Mouse (Mus musculus): ENCODE results near the gene Lemd2. TPM values are rescaled to one million over a fixed set of nuclear protein-coding genes. Genes with fewer than 3 reads are reported as not detected.
A peak's percentile ranks its signal among the peaks of the same experiment; 100 is the strongest.

Gene Lemd2
- total RNA-seq, 2 experiments from 2014 or later: 18.0 to 21.8 TPM

DNA sequence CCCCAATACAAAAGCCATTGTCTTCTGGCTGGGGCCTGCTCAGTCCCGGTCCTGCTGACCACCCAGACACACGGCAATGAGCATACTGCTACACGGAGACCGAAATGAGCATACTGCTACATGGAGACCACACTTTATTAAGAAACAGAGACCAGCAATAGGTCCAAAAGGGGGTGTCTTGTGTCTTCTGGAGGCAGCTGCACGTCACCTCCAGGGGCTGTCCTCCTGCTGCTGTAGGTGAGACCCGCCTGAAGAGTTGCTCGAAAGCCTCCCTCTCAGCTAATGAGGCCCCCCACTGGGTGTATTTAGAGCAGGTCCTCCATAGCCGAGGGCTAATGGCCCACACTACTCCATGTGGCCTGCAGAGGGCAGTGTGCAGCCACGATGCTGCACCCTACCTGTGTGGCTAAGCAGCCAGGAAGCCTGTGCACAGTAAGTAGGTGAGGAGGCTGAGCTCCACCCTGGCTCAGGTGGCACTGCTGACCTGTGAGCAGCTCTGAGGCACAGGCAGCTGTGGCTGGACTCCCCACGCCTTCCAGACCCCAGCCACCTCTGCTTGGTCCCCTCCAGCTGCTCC, 14.5 kb downstream of the Lemd2 start:
- no peak for DNase-seq

GRCm38 (mm10) chr17:27188883-27189282, 15.4 kb downstream of the Lemd2 start:
- DNase-seq: no peak

DNA sequence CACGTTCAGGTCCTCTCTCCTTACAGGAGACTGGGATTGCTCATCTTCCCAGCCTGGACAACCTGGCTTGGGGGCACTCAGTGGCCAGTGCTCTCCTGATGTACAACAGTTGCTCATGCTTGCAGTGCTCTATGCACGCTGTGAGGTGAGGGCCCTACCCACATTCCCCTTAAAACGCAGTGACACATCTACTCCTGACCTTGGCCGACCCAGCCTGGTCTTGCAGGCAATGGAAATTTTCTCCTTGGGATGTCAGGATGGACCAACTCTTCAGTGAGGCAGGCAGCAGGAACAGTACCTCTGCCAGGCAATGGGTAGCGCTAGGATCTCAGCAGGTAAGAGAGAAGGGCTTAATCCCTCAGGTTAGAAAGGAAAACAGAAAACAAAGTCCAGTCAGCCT, 17.2 kb downstream of the Lemd2 start:
- DNase-seq: no peak

DNA sequence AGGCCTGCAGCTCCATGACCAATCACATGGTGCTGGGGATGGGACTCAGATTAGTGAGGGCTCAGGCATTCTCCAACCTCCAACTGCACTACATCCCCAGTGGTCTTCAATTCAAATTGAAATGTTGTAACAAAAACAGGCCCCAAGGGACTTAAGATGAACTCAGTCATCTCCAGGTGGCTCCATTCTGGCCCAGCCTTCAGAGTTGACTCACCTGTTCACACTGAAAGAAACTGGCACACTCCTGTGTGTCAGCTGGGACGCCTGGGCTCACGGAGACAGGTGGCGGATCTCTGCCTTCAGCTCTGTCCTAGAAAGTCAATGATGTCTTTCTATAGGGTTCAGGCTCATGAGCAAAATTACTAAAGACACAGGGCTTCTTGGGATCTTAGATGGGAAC, 18.2 kb downstream of the Lemd2 start:
- no peak for DNase-seq

GRCm38 (mm10) chr17:27183667-27184292, 20.5 kb downstream of the Lemd2 start:
- no peak for DNase-seq

DNA sequence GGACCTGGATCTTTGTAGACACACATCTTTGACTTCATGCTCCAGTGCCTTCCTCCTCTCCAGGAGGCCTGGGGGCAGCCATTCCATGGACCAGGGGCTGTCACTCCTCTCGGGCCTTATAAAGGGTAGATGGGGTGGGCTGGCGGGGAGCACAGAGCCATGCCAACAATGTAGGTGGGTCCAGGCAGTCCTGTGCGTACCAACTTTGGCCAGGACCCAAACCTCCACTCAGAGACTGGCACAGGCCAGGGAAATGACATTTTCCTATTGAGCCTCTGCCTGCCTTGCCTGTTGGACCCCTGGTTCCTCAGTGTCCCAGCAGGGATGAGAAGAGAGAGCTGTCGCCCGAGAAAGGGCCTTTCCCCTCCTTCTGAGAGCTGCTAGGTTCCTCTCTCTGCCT, 21.9 kb downstream of the Lemd2 start:
- no peak for DNase-seq

- peak; percentile 70 for DNase-seq
These were observed 22.6 kb downstream of the Lemd2 start for GRCm38 (mm10) chr17:27181666-27182065.

DNA sequence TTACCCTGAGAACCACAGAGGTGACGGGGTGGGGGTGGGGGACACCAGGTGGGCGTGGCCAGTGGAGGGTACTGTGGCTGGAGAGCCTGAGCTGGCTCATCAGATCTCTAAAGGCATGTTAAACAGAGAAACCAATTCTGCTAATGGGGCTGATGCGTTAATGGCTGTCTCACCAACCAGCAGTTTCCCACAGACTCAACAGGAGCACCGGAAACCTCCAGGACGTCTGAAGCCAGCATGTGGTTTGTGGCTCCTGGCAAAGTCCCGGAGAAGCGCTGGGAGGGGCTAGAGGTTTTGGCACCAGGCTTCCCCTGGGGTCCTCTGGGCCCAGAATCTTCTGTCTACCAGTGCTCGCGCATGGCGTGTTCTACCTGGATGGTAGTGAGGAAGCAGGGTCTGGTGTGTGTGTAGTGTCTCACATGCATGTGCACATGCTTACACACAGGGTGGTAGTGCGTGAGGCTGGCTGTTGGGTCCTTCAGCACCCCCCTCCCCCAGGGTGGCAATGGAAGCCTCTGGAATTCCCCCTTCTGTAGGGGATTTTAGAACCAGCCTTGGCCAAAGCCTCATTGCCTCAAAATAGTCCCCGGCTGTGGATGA, 24.5 kb downstream of the Lemd2 start:
- DNase-seq: no peak

- DNase-seq: no peak
These were observed 25.7 kb downstream of the Lemd2 start for GRCm38 (mm10) chr17:27178427-27179177.

DNA sequence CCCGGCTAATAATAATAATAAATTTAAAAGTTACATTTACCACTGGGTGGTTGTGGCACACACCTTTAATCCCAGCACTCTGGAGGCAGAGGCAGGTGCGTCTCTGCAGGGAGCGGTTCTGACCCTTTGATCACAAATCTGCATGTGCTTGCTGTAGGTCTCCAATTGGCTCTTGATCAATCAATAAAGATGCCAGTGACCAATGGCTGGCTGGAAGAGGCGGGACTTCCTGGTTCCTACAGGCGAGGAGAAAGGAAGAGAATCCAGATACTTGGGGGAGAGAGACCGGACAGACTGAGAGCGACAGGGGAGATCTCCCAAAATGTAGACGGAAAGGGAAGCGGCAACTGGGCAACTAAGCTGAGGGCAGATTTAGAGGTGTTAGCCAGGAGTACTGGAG, 26.2 kb downstream of the Lemd2 start:
- DNase-seq: no peak

GRCm38 (mm10) chr17:27176754-27177153, 27.5 kb downstream of the Lemd2 start:
- no peak for DNase-seq

- no peak for DNase-seq
These were observed 28.0 kb downstream of the Lemd2 start for GRCm38 (mm10) chr17:27176287-27176686.

DNA sequence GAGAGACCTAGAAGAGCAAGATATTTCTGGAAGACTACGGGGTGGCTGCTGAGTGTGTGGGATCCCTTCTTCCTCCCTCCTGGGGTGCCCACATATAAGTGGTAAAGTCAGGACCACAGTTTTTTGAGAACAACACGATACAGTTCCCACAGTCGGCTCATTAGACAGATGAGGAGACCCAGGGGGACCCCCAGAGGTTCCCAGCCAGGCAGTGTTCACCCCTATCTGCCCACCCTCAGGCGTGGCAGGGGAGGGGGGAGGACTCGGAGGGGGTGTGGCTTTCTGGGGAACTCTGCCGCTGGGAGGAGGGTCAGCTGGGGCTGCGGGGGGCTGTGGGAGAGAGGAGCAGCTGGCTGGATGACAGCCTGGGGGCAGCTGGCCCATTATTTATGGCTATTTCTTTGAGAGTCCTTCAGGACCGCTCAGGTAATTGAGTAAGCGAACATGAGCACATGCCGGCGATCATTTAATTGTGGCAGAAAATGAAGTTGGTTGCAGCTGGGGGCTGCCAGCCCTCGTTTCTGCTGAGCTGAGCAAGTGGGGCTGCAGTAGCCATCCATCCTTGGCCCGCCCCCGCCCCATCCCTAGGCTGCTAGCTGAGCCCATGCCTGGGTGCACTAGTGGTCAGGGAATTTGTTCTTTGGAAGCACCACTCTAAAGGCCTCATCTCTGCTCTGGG, 28.9 kb downstream of the Lemd2 start:
- no peak for DNase-seq

DNA sequence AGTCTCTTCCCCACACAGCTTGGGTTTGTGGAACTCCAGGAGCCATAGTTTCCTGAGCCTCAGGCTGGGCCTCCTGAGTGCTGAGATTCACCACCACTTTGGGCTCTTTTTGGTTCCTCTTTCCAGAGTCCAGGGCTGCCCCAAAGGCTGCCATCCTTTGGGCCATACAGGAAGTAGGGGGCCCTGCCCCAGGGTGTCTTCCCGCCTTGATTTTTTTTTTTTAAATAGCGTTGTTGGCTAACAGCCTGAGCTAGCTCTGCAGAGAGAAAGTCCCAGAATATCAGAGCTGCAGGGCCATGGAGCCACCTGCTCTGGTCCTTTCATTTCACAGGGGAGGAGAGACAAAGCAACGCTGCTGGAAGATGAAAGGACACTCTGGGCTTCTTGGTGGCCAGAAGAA, 30.6 kb downstream of the Lemd2 start:
- no peak for DNase-seq

GRCm38 (mm10) chr17:27172459-27172858, 31.8 kb downstream of the Lemd2 start:
- DNase-seq: no peak

DNA sequence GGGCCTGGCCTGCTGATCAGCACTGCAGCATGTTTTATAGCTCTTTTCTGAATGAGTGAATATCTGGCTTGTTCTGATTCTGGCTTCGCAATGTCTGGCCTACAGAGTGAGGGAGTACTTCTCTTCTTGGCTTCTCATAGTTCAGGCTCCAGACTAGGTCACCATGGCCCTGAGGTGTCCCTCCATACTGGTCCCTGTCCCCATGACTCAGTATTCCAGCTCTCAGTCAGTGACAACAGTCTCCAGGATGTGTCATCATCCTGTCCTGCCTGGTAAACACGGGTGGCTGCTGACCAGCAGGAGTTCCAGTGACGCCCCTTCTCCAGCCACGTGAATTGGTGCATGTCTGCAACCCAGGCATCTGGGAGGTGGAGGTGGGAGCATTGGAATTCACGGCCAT, 33.1 kb downstream of the Lemd2 start:
- no peak for DNase-seq

GRCm38 (mm10) chr17:27169952-27170695, 34.1 kb downstream of the Lemd2 start:
- peak; percentile 54 for DNase-seq

- no peak for DNase-seq
These were observed 35.7 kb downstream of the Lemd2 start for GRCm38 (mm10) chr17:27168569-27168968.

DNA sequence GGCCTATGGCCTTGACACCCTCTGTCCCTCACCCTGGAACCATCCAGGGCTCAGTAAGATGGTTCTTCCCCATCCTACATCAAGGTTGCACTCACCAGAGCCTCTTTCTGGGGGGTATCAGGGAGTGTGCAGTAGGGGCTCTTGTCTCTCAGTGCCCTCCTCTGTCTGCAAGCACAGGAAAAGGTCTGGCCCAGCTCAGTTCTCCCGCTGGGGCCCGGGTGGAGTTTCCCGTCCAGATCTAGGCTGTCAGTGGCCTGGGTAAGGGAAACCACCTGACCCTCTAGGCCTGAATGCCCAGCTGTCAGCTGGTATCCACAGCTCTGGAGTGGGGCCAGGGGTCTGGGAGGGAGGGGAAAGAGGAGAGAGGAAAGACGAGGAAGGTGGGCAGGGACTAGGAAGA, 36.7 kb downstream of the Lemd2 start, which contains the start of gene Ip6k3:
TSS of gene Ip6k3 (minus strand) at position 251 of the 400 bp plus-strand sequence.
- DNase-seq: peak; percentile 83

GRCm38 (mm10) chr17:27166901-27167300, 37.4 kb downstream of the Lemd2 start:
- peak; percentile 85 for DNase-seq

DNA sequence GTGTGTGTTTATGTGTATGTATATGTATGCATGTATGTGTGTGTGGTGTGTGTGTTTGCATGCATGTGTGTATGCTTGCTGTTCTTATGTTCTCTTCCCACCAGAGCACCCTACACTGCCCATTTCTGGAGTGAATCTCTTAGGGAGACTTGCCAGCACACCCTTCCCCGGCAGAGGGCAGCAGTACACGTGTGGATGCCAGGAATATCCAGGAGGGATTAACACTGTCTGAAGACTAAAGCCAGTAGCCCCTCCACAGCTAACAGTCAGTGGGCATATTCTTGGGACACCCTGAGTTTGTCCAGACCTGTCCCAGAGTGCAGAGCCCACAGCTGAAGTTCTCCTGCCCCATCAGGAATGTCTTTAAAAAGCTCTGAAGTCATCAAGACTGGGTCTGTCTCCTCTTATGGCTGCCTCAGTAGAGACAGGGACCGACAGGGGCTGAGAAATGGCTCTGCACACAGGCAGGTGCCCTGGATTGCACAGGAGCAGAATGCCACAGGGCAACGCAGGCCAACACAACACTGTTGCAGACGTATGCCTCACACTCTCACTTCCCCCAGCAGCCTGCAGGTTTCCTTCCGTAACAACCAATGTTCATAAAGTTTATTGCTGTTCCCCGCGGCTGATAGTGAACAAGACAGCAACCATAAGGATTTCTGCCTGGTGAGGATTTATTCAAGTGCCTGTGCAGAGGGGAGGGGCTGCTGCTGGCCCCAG, 39.1 kb downstream of the Lemd2 start:
- peak; percentile 55 for DNase-seq

Measured in gastrocnemius, postnatal 25 days (tissue).